Mouse (Mus musculus) lung, postnatal 25 days (tissue): Measurements from ENCODE around the gene Fkbp1b.
A peak's percentile ranks its signal among the peaks of the same experiment; 100 is the strongest.
"Not testable (repeated sequence)": the region's sequence is repeated elsewhere in the genome, so short reads cannot be mapped to it uniquely, and the experiment has no call there.

Experiments
- DNase-seq: peaks from one replicate; pipeline ENCODE4 v3.0.0; 2022; ENCODE audit warnings: low spot score

Gene Fkbp1b

DNA sequence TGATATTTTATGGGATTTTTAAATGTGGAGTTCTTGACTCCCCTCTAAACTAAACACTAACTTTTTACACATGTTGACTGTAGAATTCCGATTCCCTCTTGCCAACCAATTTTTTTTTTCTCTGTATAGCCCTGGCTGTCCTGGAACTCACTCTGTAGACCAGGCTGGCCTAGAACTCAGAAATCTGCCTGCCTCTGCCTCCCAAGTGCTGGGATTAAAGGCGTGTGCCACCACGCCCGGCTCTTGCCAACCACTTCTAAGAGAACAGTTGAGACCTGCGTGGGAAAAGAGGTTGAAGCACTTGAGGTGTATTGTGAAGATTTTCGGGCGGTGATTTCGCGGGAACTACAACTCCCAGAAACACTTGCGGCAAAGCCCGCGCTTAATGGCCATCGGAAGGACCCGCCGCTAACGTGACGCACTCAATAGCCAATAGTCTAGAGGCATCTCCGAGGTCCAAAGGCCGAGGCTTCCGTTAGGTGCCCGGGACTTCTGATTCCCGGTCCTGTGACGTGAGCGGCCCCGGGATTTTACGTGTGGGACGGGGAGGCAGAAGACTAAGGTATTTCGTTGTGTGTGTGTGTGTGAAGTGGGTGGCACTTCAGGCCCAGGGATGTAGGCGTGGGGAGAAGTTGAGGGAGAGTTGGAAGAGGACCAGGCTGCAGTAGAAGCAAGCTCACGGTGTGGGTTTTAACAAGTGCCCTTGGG, 1.7 kb upstream of the Fkbp1b start, which contains the start of gene Wdcp:
Wdcp (plus strand) TSS at position 414 of the 708 bp plus-strand sequence.
- peak; percentile 95 for DNase-seq

DNA sequence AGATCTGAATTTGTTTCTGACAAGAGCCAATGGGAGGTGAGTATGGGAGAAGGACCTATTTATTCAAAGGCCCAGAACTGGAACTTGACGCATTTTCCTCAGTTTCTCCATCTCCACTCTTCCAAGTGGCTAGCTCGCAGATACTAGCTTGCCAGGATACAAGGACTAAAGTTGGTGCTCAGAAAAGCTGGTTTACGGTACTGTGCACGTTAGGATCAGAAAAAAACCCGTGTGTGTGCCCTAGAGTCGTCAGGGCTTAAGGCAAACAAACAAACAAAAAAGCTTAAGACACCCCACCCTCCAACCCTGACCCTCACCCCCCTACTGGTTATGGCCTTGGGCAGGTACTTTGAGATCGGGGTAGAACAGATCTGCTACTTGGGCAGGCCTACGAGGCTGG, 1.1 kb upstream of the Fkbp1b start:
- no peak for DNase-seq

DNA sequence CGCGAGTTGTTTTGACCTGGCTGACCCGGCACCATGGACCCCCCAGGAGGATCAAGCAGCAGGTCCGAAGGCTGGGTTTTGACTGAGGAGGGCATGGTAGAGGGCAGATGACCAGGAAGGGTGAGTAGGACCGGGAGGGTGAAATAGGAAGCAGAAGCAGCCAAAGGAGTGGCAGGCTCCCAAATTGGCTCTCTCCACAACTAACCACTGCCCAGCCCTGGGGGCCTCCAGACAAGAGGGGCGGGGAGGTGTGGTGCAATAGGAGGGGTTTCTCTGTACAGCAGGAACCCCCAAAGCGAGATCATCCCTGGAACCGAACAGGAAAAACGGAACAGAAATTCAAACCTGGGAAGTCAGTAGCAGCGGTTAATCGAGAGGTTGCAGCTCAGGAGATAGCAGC, 650 bp downstream of the Fkbp1b start:
- peak; percentile 12 for DNase-seq

DNA sequence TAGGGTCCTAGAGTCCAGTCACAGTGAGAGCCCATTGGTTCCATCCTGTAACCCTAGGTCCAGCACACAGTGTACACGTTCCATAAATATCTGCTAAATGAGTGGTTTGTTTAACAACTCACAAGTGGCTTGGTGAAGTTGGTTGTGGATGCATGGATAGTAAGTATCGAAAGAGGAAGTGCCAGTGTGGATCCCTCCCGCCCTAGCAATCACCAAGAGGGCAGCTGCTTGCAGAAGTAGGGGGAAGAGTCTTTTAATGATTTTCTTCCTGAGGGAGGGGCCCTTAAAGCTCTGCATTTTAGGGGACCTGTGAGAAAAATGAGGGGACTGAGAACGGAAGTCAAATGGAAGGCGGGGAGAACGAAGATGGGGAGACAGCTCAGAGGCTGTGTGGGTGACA, 1.4 kb downstream of the Fkbp1b start:
- peak; percentile 11 for DNase-seq

DNA sequence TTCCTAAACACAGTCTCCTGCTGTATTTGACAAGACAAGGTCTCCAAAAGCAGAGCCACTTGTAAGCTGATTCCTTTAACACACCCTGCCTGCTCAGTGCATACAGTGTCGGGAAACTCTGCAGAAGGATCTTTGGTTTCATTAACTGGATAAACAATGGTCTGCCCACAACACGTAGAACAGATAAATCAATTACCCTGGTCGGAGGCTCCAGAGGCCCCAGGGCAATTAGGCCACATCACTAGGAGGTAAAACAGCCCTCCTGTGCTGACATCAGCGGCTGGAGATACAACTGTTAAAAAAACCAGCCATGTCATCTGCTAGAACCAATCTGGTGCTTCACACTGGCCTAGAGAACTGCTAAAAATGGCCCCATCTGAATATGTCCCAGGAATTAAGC, 4.4 kb downstream of the Fkbp1b start:
- no peak for DNase-seq

DNA sequence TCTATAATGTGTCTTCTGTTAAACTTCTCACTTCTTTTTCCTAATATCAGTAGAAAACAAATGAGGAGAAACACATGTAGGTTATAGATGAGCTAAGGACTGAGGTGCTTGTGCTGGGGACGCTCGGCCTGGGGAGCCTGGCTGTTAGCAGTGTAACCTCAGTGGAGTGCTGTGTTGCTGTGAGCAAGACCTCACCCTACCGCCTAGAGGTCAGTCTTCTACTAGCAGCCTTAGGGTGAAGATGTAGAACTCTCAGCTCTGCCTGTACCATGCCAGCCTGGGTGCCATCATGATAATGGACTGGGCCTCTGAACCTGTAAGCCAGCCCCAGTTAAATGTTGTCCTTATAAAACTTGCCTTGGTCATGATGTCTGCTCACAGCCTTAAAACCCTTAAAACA, 14.1 kb downstream of the Fkbp1b start:
- DNase-seq, result no peak

DNA sequence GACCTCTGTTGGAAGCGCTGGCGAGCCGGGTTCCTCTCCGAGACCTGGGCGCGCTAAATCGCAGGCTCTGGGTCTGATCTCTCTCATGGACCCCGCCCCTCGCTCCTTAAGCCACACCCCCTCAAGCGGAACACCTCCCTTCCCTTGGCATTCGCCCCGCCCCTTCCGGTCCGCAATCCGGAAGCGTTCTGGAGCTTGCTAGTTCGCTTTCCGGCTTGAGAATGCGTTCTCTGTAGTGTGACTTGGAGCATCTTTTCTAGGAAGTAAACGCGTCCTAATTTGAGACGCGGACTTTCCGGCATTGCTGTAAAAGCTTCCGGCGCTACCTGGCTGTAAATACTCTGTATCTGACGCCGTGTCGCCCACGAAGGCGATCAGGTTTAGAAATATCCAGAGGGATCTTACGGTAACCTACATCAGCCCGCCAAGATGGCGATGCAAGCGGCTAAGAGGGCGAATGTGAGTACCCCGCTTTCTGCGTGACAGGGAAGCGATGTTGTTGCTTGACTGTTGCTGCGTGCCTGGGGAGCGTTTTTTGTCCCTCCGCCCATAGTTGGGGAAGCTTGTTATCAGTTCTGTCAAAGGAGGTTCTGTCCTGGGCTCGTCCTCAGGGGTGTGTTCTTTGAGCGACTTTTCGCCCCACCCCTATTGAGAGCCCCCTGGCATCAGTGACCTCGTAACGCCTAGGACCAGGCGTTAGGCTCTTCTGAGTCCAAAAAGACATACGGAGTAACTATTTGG, 23.9 kb downstream of the Fkbp1b start, which contains the start of gene Sf3b6:
Sf3b6 (plus strand) TSS at position 184 of the 741 bp plus-strand sequence.
- peak; percentile 98 for DNase-seq

DNA sequence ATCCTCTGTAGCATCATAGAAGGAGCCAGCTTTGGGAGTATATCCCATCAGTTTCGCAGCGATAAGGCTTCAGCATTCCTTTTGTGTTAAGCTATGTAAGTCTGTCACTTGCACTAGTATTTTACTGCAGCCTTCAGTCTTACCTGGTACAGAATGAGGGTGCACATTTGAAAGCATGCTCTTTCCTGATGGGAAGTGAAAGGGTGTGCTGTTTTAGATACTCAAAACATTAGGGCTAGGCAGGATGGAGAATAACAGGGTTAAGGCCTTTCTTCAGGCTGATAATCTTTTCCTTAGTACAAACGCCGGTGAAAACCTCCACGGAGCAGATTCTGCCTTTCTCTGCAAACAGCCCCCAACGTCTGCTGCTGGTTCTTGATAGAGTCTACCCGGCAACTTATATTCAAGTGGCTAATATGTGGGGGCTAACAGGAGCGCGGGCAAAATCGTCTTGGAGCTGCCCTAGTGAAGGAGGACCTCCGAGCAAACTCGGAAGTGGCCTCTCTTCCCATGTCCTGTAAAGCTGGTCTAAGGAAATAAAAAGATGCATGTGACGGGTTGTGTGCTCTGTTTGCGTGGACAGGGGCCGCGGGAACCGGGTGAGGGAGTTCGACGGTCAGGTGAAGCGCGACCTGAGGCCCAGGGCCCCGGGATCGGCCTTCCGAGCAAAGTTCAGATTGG, 24.6 kb downstream of the Fkbp1b start:
- DNase-seq, result no peak

DNA sequence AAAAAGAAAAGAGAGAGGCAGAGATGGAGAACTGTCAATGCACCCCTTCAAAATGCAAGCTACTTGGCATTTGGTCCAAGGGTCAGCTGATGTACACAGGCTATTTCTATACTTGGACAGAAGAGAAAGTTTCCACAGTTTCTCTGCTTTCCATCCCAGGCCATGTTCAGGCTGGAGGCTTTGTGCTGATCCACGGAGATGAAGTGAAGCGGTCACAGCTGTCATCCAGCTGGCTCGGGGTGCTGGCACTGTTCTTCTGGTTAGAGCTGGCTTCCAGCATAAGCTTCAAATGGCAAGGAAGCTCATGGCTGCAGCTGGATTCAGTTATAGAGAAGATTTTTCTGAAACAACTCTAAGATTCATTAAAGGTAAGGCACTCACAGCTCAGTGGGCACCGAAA, 27.8 kb downstream of the Fkbp1b start:
- DNase-seq, result no peak

DNA sequence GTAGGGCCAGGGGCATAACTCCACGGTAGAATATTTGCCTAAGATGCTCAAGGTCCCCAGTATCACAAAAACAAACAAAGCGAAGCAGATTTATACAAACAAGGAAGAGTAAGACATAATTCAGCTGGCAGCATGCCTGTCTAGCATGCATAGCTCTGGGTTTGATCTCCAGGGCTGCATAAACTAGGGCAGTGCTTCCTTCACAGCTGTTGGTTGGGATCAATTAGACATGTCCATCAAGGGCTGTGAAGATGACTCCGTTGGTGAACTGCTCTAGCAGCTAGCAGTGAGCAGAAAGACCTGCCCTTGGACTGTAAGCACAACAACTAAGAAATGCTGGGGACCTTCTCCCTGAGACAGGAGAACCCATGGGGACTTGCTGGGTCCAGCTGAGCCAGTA, 29.7 kb downstream of the Fkbp1b start:
- no peak for DNase-seq

DNA sequence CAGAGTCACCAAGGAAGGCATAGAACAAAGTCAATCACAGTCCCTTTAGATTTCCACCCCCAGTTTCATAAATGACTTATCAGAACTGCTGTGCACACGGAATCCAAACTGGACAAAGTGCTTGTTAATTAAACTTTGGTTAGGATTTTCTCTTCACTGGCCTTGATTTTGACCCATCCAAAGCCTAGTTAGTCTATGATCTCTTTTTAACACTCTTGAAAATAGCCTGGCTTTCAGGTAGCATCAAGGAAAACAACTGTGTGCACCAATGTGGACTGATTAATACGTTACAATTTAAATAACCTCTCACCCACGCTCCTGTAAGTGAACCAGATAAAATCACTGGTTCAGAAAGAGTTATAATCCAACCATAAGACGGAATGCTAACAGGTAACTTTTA, 30.4 kb downstream of the Fkbp1b start:
- no peak for DNase-seq

DNA sequence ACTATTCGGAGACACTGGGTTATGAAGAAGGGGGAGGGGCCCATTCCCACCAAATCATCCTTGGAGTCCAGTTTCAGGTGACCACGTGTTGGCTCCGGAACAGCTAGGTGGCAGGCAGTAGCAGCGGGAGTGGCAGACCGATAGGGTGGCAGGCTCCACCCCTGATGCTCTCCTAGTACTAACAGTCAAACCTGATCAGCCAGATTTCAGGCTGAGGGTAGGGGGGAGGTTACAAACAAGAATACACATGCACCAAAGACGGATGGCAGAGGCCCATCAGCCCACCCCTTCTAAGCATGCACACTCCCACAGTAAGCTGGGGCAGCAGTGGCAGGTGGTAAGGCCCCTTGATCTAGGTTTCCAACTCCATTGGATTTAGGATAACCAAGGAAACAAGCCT, 43.9 kb downstream of the Fkbp1b start:
- DNase-seq, result not testable (repeated sequence)

DNA sequence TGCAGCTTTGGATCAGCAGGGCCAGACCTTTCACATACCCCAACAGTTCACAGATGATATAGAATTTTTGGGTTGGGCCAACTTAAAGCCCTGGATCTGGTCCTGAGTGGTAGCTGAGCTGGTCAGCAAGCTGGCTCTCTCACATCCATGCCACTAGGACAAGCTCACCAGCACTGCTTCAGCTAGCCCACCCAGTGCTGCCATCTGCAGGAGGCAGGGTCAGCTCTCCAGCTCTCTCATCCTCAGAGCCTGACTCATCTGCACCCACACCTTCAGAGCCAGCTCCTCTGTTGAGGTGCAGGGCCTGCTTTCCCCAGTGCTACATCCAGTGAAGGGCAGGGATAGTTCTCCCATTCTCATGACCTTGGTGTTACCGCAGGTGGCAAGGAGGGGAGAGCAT, 47.7 kb downstream of the Fkbp1b start:
- no peak for DNase-seq

DNA sequence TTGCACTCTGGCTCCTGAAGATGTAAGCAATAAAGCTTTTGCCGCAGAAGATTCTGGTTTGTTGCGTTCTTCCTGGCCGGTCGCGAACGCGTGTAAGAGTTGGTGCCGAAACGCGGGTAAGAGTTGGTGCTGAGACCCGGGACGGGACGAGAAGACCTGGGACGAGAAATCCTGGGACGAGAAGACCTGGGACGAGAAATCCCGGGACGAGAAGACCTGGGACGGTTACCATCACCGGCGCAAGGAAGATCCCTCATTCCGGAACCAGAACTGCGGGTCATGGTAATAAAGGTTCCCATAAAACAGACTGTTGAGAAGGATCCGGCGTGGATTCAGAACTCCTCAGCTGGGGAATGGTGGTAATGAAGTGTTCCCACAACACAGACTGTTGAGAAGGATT, 53.3 kb downstream of the Fkbp1b start:
- DNase-seq, result not testable (repeated sequence)

DNA sequence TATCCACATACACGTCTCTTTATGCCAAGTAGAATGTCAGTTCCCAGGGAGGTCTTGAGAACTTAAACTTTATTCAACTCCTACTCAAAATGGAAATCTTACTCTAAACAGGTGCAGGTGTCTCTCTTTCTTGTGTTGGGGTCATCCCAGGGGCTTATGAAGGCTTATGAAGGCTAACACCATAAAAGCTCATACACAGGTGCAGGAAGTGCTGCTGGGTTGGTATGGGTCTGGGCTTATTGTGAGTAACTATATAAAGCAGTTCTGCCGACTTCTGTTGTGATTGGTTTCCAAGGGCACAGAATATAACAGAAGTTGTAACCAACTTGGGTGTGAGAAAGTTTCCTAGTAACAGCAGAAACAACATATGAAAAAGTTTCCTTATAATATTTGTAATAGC, 56.9 kb downstream of the Fkbp1b start:
- no peak for DNase-seq

DNA sequence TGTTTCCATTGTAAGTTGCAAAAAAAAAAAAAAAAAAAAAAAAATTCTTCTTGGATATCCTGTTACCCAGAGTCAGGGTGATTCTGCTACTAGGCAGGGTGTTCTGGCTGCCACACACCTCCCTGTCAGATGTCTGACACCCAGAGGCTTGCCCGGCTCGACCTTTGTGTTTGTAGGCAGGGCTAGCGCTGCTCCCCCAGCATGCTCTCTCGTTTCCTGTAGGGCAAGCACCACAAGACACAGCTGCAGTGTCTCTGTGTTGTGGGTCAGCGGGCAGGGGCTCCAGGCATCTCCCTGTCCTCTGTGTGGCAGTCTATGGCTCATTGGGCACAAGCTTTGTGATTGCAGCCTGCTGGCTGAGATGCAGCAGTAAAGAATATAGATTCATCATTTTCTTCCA, 57.8 kb downstream of the Fkbp1b start:
- DNase-seq, result no peak
